9 mouse cellular contexts compared by ENCODE assay signal in the genomic region with DNA sequence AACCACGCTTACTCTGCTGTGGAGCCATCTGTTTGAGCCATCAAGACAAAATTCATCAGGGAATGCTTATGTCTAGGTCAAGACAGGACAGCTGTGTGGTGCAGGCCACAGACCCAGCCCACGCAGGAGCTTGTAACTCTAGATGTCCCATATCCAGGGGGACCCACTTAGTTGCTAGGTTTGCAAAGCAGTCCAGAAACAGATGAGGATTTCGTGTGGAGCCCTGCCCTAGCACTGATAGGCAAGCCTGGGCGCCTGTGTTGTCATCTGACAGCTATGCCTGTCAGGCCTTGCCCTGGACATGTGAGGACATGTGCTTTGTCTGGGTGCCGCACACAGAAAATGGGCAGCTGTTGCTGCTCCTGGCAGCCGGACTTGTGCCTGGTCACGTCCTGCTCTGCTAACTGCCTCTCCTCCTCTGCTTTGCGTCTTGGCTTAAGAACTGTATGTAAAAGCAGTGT.
A peak's percentile ranks its signal among the peaks of the same experiment; 100 is the strongest.
DNase-seq lines count a peak whose midpoint lies in the region; ATAC-seq lines count a peak whose summit lies in the region.
"Had no signal": no experiment of that assay in that cellular context is flagged by ENCODE, and none has a peak within 500 bp of the region (broad histone marks: within the 10 kb centered on the region; RNA-seq: fewer than 3 reads in every experiment).

No protein-coding gene starts in this region.

- WGBS in liver, embryonic 11.5 days, result 68% methylated on average over 8 of the region's 8 CpGs

- no peak overlapping the region for H3K4me3 ChIP-seq in liver, embryonic 11.5 days (ENCODE audit: low read depth, low read length)
- H3K4me3 ChIP-seq: midbrain, embryonic 12.5 days had no signal

- H3K27me3 ChIP-seq in liver, embryonic 11.5 days (replicated peaks; ENCODE audit: control insufficient read depth, insufficient read depth, low read length), result no peaks in the 10 kb centered on the region
- H3K27me3 ChIP-seq: midbrain, embryonic 12.5 days had no signal

- no peaks in the 10 kb centered on the region for H3K4me1 ChIP-seq in liver, embryonic 11.5 days (replicated peaks; ENCODE audit: control insufficient read depth, insufficient read depth, low read length)

- no peaks in the 10 kb centered on the region for H3K36me3 ChIP-seq in liver, embryonic 11.5 days (ENCODE audit: control insufficient read depth, insufficient read depth, low read length)
- H3K36me3 ChIP-seq: midbrain, embryonic 12.5 days had no signal

- no peak for ATAC-seq in liver, embryonic 11.5 days (replicated peaks; ENCODE audit: low FRiP score)
- no peak for ATAC-seq in frontal cortex, adult (ENCODE audit: low TSS enrichment)

- DNase-seq in liver, result peak; percentile 18
- DNase-seq in liver, embryonic 11.5 days (ENCODE audit: low spot score), result no peak
- peak; percentile 79 for DNase-seq in gastrocnemius, adult 18-20 months (ENCODE audit: low spot score)
- DNase-seq in heart, postnatal 36 days, result peak; percentile 40 to 55
- peak; percentile 60 for DNase-seq in urinary bladder, adult 2 months (ENCODE audit: low spot score)
- DNase-seq in natural killer cell, adult 2 months (ENCODE audit: low spot score in 2 of 2), result no peak
- no peak for DNase-seq in retina, embryonic 14.5 days (ENCODE audit: low spot score)

- H3K9me3 ChIP-seq in liver, embryonic 11.5 days (ENCODE audit: control insufficient read depth, low read length), result no peaks in the 10 kb centered on the region
- H3K9me3 ChIP-seq: midbrain, embryonic 12.5 days had no signal

- no peak overlapping the region for H3K4me2 ChIP-seq in liver, embryonic 11.5 days
- H3K4me2 ChIP-seq: midbrain, embryonic 12.5 days had no signal

- intact Hi-C loops in heart, postnatal 36 days (cut with DNase I), result loop anchor here (5.0 kb wide), 1 partner anchor 341 kb away; no protein-coding TSS in a partner anchor

- H3K27ac ChIP-seq in liver, embryonic 11.5 days (ENCODE audit: low read depth, low read length), result no peak overlapping the region
- H3K27ac ChIP-seq: midbrain, embryonic 12.5 days had no signal

- no peak overlapping the region for H3K9ac ChIP-seq in liver, embryonic 11.5 days (ENCODE audit: low read depth, low read length)
- H3K9ac ChIP-seq: midbrain, embryonic 12.5 days had no signal

Comparison
In these comparisons a context has a peak if more than half of its experiments do, and no peak if none do; other contexts are left out.
1. DNase-seq: peak in liver (single experiment), gastrocnemius, adult 18-20 months (single experiment), heart, postnatal 36 days (2 of 2) and urinary bladder, adult 2 months (single experiment); none in liver, embryonic 11.5 days (single experiment), natural killer cell, adult 2 months (0 of 2) and retina, embryonic 14.5 days (single experiment).